Mouse (Mus musculus): ENCODE results near the gene Chrm5. TPM values are rescaled to one million over a fixed set of nuclear protein-coding genes. Genes with fewer than 3 reads are reported as not detected.

Gene Chrm5
- polyA plus RNA-seq, 1 experiment from 2014 or later = not detected

DNA sequence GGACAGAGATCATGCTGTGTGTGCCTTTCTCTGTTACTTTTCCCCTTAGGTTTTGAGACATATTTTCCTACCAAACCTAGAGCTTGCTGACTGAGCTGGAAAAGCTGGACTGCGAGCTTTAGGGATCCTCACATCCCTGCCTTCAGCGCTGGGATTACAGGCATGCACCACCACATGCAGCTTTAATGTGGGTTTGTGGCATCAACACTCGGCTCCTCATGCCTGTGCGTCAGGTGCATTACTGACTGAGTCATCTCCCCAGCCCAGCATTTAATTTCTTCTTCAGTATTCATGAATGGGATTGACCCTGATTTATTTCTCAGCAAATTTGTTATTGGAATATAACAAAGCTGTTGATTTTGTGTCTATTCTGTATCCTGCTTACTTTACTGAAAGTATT lies 44.3 kb downstream of the Chrm5 start:
- no peak for DNase-seq (ENCODE audit: low spot score)
- 72% methylated on average over 4 of the region's 4 CpGs for WGBS
- Histone ChIP-seq H3K27ac (no peak overlapping the region), H3K9me3 (no peaks in the 10 kb centered on the region), H3K27me3 (ENCODE audit: insufficient read depth, poor library complexity, severe bottlenecking) (no peaks in the 10 kb centered on the region), H3K4me1 (no peaks in the 10 kb centered on the region), H3K4me3 (no peak overlapping the region), H3K36me3 (no peaks in the 10 kb centered on the region)

DNA sequence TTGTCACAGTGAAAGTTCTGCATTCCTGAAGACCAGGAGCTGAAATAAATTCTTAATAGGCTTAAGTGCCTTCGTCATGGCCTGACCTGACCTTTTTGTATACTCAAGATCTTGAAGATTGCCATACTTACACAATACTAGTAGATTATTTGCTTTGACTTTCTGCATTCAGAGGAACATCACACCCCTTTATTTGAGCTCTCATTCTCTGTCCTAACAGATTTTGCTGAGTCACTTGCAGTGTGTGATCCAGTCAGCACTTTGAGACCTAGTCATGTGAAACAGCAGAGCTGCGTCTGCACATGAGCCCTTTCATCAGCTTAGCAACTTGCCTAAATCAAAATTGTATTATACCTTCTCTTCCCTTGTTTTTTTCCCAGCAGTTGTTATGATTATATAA lies 47.2 kb downstream of the Chrm5 start:
- H3K4me3 ChIP-seq = no peak overlapping the region
- 72% methylated on average over 2 of the region's 2 CpGs for WGBS
- H3K9me3 ChIP-seq = no peaks in the 10 kb centered on the region
- H3K27ac ChIP-seq = no peak overlapping the region
- H3K36me3 ChIP-seq = no peaks in the 10 kb centered on the region
- H3K27me3 ChIP-seq (ENCODE audit: insufficient read depth, poor library complexity, severe bottlenecking) = no peaks in the 10 kb centered on the region
- no peaks in the 10 kb centered on the region for H3K4me1 ChIP-seq
- no peak for DNase-seq (ENCODE audit: low spot score)

DNA sequence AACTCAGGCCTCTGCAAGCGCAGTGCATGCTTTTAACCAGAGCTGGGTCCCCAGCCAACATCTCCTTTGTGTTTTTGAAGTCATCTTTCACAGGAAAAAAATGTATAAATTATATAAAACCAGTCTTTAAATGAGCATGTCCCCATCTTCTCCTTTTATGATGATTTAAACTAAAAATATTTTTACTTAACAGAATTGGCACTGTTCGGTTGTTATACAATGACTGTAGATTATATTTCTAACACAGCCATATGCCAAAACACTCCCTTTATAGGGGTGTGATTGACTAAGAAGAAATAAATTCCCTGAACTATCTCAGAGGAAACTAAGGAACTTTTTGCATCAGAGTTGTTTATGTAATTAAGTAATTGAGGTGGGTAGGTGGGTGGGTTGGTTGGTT lies 48.0 kb downstream of the Chrm5 start:
- Histone ChIP-seq H3K4me3 (no peak overlapping the region), H3K9me3 (no peaks in the 10 kb centered on the region), H3K27ac (no peak overlapping the region), H3K27me3 (ENCODE audit: insufficient read depth, poor library complexity, severe bottlenecking) (no peaks in the 10 kb centered on the region), H3K4me1 (no peaks in the 10 kb centered on the region), H3K36me3 (no peaks in the 10 kb centered on the region)
- DNase-seq (ENCODE audit: low spot score) = no peak
- WGBS = 83% methylated on average over 2 of the region's 2 CpGs

DNA sequence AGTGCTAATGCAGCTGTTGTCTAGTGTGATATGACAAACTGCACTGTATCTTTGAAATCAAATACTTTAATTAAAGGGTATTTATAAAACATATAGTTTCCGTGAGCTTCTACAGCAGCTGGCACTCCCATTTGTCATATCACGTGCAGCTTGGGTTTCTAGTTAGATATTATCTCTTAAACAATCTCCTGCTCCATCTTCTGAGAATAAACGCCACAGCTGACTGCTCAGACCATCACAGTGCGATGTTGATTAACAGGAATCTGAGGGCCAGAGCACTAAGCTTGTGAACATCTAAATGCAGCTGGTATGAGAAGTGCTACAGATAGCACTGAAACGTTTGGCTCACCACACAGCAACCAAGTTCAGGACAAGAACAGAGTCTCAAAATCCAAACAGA lies 50.2 kb downstream of the Chrm5 start:
- Histone ChIP-seq H3K27ac (no peak overlapping the region), H3K4me3 (no peak overlapping the region), H3K9me3 (no peaks in the 10 kb centered on the region), H3K36me3 (no peaks in the 10 kb centered on the region), H3K27me3 (ENCODE audit: insufficient read depth, poor library complexity, severe bottlenecking) (no peaks in the 10 kb centered on the region), H3K4me1 (no peaks in the 10 kb centered on the region)
- DNase-seq (ENCODE audit: low spot score) = no peak
- 61% methylated on average over 5 of the region's 5 CpGs for WGBS

DNA sequence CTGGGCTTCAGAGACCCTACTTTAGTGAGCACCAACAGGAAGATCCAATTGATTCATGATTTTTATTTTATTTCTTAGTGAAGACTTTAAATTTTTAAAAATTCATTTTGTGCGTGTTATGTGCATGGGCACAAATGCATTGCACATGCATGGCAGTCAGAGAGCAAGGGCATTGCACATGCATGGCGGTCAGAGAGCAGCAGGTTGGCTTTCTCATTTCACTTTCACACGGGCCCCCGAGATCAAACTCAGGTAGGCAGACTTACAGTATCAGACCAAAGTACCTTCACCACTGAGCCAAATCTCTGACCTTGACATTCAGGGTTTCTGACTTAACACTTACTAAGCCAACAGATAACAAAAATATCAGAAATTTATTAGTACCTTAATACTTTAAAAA lies 50.9 kb downstream of the Chrm5 start:
- H3K4me3 ChIP-seq = no peak overlapping the region
- no peak overlapping the region for H3K27ac ChIP-seq
- H3K9me3 ChIP-seq = no peaks in the 10 kb centered on the region
- WGBS = 81% methylated on average over 4 of the region's 4 CpGs
- no peaks in the 10 kb centered on the region for H3K4me1 ChIP-seq
- DNase-seq (ENCODE audit: low spot score) = no peak
- H3K36me3 ChIP-seq = no peaks in the 10 kb centered on the region
- no peaks in the 10 kb centered on the region for H3K27me3 ChIP-seq (ENCODE audit: insufficient read depth, poor library complexity, severe bottlenecking)

Other genes starting within 250 kb of the Chrm5 start
- 22.0 and 23.0 TPM in 2 replicates for gene Lpcat4, start 241.3 kb downstream of the Chrm5 start, polyA plus RNA-seq (2016; fragmentation: Nextera tagmentation; extraction: Ambion mirVana)
- gene Nutm1, start 221.5 kb downstream of the Chrm5 start, polyA plus RNA-seq (2016; fragmentation: Nextera tagmentation; extraction: Ambion mirVana) = 0.04 and 0.07 TPM in 2 replicates
- 188 and 206 TPM in 2 replicates for gene Nop10, start 218.8 kb downstream of the Chrm5 start, polyA plus RNA-seq (2016; fragmentation: Nextera tagmentation; extraction: Ambion mirVana)
- 9.5 and 10.4 TPM in 2 replicates for gene Slc12a6, start 214.9 kb downstream of the Chrm5 start, polyA plus RNA-seq (2016; fragmentation: Nextera tagmentation; extraction: Ambion mirVana)
- gene Gm21985, start 214.5 kb downstream of the Chrm5 start, polyA plus RNA-seq (2016; fragmentation: Nextera tagmentation; extraction: Ambion mirVana) = not detected in 2 replicates
- gene Emc4, start 112.7 kb downstream of the Chrm5 start, polyA plus RNA-seq (2016; fragmentation: Nextera tagmentation; extraction: Ambion mirVana) = 114 and 134 TPM in 2 replicates
- gene Katnbl1, start 101.6 kb downstream of the Chrm5 start, polyA plus RNA-seq (2016; fragmentation: Nextera tagmentation; extraction: Ambion mirVana) = 27.4 and 36.6 TPM in 2 replicates
- gene Emc7, start 25.8 kb downstream of the Chrm5 start, polyA plus RNA-seq (2016; fragmentation: Nextera tagmentation; extraction: Ambion mirVana) = 16.1 and 18.5 TPM in 2 replicates
- 6.5 and 12.5 TPM in 2 replicates for gene Aven, start 12.2 kb upstream of the Chrm5 start, polyA plus RNA-seq (2016; fragmentation: Nextera tagmentation; extraction: Ambion mirVana)